Mouse (Mus musculus): Measurements from ENCODE around the gene Suz12.

DNA sequence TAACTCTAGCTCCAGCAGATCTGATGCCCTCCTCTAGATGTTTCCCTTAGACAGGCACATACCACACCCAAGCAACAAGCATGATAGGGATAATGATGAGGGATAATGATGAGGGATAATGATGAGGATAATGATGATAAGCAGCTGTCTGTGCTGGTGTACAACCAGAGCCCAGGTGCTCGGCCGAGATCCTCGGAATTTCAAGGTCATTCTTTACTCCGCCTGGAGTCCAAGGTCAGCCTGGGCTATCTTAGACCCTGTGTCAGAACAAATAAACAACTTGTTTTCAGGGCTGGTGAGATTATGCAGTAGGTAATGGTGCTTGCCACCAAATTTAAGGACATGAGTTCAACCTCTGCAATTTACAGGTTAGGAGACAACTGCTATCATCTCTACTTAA lies 6.0 kb upstream of the Suz12 start:
- TF ChIP-seq CTCF (IDR thresholded peaks at IDR 0.05; ENCODE audit: low read depth) (no peak), EP300 (optimal IDR thresholded peaks at IDR 0.05) (no peak)
